Mouse (Mus musculus) ES-E14 (cell line): ENCODE data around the gene Psmd7.

Source experiments
- HCFC1 ChIP-seq: IDR thresholded peaks from 2 replicates; pipeline ENCODE4 v1.6.1; 2012; ENCODE audit warnings: low read length, inconsistent platforms, borderline replicate concordance; ENCODE audit not compliant: insufficient read depth
- MAFK ChIP-seq: IDR thresholded peaks from 2 replicates; pipeline ENCODE4 v1.6.1; 2014; ENCODE audit warnings: mild to moderate bottlenecking, low read depth, low read length, inconsistent platforms; ENCODE audit not compliant: insufficient read depth
- ZC3H11A ChIP-seq: IDR thresholded peaks from 2 replicates; pipeline ENCODE4 v1.6.1; 2012; ENCODE audit warnings: low read depth, mild to moderate bottlenecking, inconsistent platforms, low read length, borderline replicate concordance
- ZNF384 ChIP-seq: IDR thresholded peaks from 2 replicates; pipeline ENCODE4 v1.6.1; 2012; ENCODE audit warnings: low read depth, low read length, inconsistent platforms

DNA sequence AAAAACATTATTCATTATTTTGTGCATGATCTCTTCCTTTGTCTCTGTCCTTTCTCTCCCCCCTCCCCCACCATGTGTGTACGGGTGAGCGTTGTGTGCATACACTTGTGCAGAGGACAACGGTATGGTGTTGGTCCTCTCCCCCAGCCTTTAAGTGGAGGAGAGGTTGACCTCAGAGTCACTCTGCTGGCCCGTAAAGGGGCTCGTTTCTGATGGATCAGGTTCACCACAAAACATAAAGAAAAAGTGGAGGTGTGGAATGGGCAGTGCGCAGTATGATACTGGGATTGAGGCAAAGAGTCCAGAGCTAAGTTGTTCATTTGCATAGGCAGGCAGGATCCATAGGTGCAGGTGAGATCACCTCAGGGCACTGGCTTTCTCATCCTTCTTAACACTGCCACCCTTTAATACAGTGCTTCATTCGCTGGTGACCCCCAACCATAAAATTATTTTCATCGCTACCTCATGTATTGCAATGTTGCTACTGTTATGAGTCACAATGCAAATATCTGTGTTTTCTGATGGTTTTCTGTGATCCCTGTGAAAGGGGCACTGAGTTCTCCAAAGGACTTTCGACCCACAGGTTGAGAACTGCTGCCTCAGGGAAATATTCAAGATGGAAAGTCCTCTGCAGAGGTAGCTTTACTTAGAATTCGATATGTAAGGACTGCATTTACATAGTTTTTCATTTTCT is 33.8 kb upstream of the Psmd7 start:
- no peak for TF ChIP-seq MAFK
- TF ChIP-seq ZNF384 = no peak
- no peak for TF ChIP-seq ZC3H11A
- TF ChIP-seq HCFC1 = no peak
